Mouse (Mus musculus): ENCODE data around the gene Plbd2. TPM values are rescaled to one million over a fixed set of nuclear protein-coding genes. Genes with fewer than 3 reads are reported as not detected.
A peak's percentile ranks its signal among the peaks of the same experiment; 100 is the strongest.

The Plbd2 gene
- polyA plus RNA-seq, 1 experiment from 2014 or later: 43.9 TPM

DNA sequence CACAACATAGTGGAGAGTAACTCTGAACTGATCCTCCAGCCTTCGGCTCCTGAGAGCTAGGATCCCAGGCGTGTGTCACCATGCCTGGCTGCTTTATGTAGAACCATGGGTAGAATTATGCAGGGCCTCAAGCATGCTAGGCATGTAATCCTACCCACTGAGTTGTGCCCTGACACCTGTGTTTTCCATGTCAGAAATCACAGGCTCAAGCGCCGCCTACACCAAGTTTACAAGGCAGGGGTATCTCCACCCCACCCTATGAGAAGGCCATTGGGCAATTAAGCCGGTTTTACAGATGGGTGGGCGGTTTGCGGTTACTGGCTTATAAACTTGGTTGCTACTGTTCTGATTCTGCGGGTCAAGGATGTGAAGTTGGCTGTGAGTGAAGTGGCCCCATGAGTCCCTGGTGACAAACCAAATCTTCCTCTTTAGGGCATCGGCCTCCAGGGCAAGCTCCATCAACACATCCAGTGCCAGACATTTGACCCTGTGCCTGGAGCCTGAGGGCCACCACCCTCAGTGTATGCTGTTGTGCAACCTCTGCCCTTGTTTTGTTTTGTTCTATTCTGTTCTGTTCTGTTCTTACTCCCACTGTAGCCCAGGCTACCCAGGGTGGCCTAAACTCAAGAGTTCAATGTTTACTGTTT is 10.7 kb upstream of the Plbd2 start:
- no peak for ATAC-seq
- H3K4me3 ChIP-seq (ENCODE audit: low read length): no peak overlapping the region
- WGBS: 86% methylated on average over 9 of the region's 9 CpGs
- H3K36me3 ChIP-seq (ENCODE audit: control insufficient read depth, insufficient read depth, low read length): no peaks in the 10 kb centered on the region
- H3K27me3 ChIP-seq (replicated peaks; ENCODE audit: control insufficient read depth, insufficient read depth, low read length): no peaks in the 10 kb centered on the region
- H3K27ac ChIP-seq (ENCODE audit: low read length): no peak overlapping the region
- no peaks in the 10 kb centered on the region for H3K9me3 ChIP-seq (ENCODE audit: control insufficient read depth, low read length)
- H3K4me2 ChIP-seq (ENCODE audit: low read depth, low read length): no peak overlapping the region
- peaks cover 53% of the 10 kb centered on the region for H3K4me1 ChIP-seq (ENCODE audit: control insufficient read depth, insufficient read depth, low read length)
- no peak overlapping the region for H3K9ac ChIP-seq (ENCODE audit: low read depth, low read length)

DNA sequence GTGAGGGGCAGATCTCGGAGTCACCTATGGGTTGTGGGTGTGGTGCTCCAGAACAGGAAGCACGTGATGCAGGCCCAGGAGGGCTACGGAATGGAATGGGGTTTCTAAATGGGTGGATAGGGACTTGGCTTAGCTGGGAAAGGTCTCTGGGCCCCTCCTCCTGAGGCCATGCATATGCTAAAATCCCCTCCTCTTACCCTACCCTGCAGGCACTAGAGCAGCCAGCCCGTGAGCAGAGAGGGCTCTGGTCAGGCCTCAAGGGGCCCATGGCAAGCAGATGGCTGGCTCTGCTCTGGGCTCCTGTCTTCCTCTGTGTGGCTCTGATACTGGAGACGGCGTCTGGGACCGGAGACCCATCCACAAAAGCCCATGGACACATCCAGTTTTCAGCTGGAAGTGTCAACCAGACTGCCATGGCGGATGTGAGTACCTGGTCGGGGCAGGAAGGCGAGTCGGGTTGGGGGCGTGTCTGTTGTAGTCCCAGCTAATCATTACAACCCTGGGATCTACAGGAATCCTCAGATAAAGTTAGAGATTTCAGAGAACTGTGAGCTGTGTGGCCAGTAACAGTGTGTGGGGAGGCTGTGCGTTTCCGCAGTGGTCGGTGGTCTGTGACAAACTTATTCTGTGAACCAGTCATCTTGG is 9.6 kb upstream of the Plbd2 start:
- Histone ChIP-seq H3K4me2 (ENCODE audit: low read depth, low read length) (no peak overlapping the region; the same call in 1 of the 2 replicates), H3K27ac (ENCODE audit: low read length) (no peak overlapping the region), H3K36me3 (ENCODE audit: control insufficient read depth, insufficient read depth, low read length) (no peaks in the 10 kb centered on the region), H3K9ac (ENCODE audit: low read depth, low read length) (no peak overlapping the region; the same call in 1 of the 2 replicates), H3K9me3 (ENCODE audit: control insufficient read depth, low read length) (no peaks in the 10 kb centered on the region), H3K4me1 (ENCODE audit: control insufficient read depth, insufficient read depth, low read length) (peaks cover 53% of the 10 kb centered on the region), H3K27me3 (replicated peaks; ENCODE audit: control insufficient read depth, insufficient read depth, low read length) (no peaks in the 10 kb centered on the region), H3K4me3 (ENCODE audit: low read length) (no peak overlapping the region)
- WGBS: 58% methylated on average over 15 of the region's 15 CpGs
- no peak for ATAC-seq

DNA sequence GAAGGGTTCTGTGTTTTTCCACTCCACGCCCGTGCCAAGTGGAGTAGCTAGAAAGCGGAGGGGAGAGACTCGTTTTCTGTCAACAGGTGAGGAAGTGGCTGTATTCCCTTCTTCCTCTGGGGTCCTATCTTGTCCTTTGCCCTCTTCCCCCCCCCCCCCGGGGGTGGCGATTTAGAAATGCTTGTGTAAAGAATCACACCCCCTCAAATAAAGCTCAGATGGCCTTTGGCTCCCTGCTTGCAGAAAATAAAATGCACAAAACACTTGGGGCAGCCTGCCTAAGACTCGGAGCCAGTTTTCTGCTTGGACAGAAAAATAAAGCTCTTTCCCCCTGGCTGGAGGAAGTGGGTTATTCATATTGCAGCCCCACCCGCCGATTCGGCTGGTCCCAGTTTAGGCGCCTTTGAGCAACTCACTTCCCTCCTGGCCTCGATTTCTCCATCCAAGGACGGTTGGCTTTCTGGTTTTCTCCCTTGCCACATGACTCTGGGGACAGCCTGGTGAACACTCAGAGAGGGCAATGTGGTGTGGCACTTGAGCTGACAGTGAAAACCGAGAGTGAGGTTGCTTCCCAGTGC is 8.3 kb upstream of the Plbd2 start:
- Histone ChIP-seq H3K27ac (ENCODE audit: low read length) (no peak overlapping the region; the same call in 1 of the 2 replicates), H3K36me3 (ENCODE audit: control insufficient read depth, insufficient read depth, low read length) (no peaks in the 10 kb centered on the region), H3K9ac (ENCODE audit: low read depth, low read length) (peak overlapping the region; percentile 65), H3K4me1 (ENCODE audit: control insufficient read depth, insufficient read depth, low read length) (peaks cover 45% of the 10 kb centered on the region), H3K4me3 (ENCODE audit: low read length) (peak overlapping the region; percentile 59), H3K9me3 (ENCODE audit: control insufficient read depth, low read length) (no peaks in the 10 kb centered on the region), H3K27me3 (replicated peaks; ENCODE audit: control insufficient read depth, insufficient read depth, low read length) (no peaks in the 10 kb centered on the region), H3K4me2 (ENCODE audit: low read depth, low read length) (peak overlapping the region; percentile 84)
- 20% methylated on average over 14 of the region's 14 CpGs for WGBS
- no peak for ATAC-seq

DNA sequence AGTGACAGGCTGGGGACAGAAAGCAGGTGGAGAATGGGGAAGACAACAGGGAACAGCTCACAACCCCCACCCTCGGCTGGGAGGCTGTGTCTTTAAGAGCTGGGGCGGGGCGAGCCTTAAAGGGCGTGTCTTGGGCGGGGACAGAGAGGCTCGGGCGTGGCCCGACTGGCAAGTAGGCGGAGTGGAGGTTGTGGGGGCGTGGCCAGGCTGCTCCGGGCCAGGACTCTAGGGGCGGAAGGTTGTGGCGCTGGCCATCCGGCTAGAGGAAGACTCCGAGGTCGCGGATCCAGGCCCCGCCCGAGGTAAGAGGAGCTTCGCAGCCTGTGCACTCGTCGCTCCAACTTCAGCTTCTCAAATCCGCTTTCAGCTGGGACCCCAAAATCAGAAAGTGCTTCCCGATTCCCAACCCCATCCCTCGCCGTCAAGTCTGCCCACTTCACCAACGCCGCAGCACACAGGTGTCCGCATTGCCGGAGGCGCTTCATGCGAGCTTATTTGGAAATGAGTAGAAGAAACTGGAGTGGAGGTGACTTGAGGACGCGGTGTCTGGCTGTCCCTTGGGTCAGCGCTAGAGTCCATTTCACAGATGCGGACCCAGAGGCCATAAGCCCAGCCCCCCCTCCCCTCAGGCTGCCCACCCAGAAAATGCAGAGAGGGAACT is 7.7 kb upstream of the Plbd2 start, which contains the start of gene Slc8b1:
Gene Slc8b1, plus strand, starts transcription at position 187 of the 661 bp plus-strand sequence.
- peaks cover 39% of the 10 kb centered on the region for H3K4me1 ChIP-seq (ENCODE audit: control insufficient read depth, insufficient read depth, low read length)
- peak within 1 kb of the TSS; percentile 84 for H3K4me2 ChIP-seq (ENCODE audit: low read depth, low read length)
- no peaks in the 10 kb centered on the region for H3K9me3 ChIP-seq (ENCODE audit: control insufficient read depth, low read length)
- H3K4me3 ChIP-seq (ENCODE audit: low read length): peak within 1 kb of the TSS; percentile 59
- H3K9ac ChIP-seq (ENCODE audit: low read depth, low read length): peak within 1 kb of the TSS; percentile 65
- H3K27ac ChIP-seq (ENCODE audit: low read length): no peak within 1 kb of the TSS; the same call in 1 of the 2 replicates
- H3K36me3 ChIP-seq (ENCODE audit: control insufficient read depth, insufficient read depth, low read length): no peaks in the 10 kb centered on the region
- peak; percentile 88 for ATAC-seq
- no peaks in the 10 kb centered on the region for H3K27me3 ChIP-seq (replicated peaks; ENCODE audit: control insufficient read depth, insufficient read depth, low read length)
- under 1% methylated on average over 36 of the region's 36 CpGs for WGBS

DNA sequence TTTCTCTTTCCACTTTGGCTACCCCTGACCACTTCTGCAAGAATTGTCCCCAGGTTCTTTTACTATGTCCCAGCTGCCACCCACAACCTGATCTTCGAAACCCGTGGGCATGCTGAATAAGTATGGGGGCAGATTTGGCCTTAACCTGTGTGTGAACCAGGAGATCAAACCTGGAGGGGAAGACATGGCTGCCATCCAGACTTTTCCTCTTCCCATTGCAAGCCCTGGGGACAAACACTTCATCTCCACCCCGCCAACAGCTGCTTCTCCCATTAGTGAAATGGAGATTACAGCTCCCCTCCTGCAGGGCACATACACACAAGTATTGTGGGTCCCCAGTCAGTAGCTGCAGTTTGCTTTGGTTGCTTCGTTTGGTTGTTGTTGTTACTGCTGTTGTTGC is 3.9 kb upstream of the Plbd2 start:
- Histone ChIP-seq H3K27ac (ENCODE audit: low read length) (no peak overlapping the region), H3K27me3 (replicated peaks; ENCODE audit: control insufficient read depth, insufficient read depth, low read length) (0 out of 2 replicates have a peak, but pooled peaks cover 2% of the 10 kb centered on the region), H3K4me2 (ENCODE audit: low read depth, low read length) (no peak overlapping the region), H3K4me1 (ENCODE audit: control insufficient read depth, insufficient read depth, low read length) (peaks cover 21% of the 10 kb centered on the region), H3K9me3 (ENCODE audit: control insufficient read depth, low read length) (no peaks in the 10 kb centered on the region), H3K9ac (ENCODE audit: low read depth, low read length) (no peak overlapping the region), H3K4me3 (ENCODE audit: low read length) (no peak overlapping the region), H3K36me3 (ENCODE audit: control insufficient read depth, insufficient read depth, low read length) (no peaks in the 10 kb centered on the region)
- WGBS: 67% methylated on average over 4 of the region's 4 CpGs
- ATAC-seq: no peak

DNA sequence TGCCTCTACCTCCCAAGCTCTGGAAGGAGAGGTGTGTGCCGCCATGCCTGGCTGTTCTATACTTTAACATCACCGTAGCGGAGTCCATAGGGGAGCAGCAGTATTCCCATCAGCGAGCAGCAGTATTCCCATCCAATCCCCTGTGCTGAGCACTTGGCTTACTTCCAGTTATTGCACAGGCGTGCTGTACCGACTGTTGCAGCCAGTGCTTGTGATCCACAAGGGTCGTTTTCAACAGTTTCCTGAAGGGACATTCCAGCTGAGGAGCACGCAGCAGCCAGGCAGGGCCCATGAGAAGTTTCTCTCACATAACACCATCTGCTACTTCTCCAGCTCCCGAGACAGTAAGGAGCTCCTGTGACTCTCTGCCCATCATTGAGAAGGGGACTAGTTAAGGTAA is 3.1 kb upstream of the Plbd2 start:
- Histone ChIP-seq H3K4me3 (ENCODE audit: low read length) (no peak overlapping the region), H3K27me3 (replicated peaks; ENCODE audit: control insufficient read depth, insufficient read depth, low read length) (0 out of 2 replicates have a peak, but pooled peaks cover 2% of the 10 kb centered on the region), H3K4me1 (ENCODE audit: control insufficient read depth, insufficient read depth, low read length) (peaks cover 19% of the 10 kb centered on the region), H3K9ac (ENCODE audit: low read depth, low read length) (no peak overlapping the region), H3K4me2 (ENCODE audit: low read depth, low read length) (no peak overlapping the region), H3K36me3 (ENCODE audit: control insufficient read depth, insufficient read depth, low read length) (no peaks in the 10 kb centered on the region), H3K9me3 (ENCODE audit: control insufficient read depth, low read length) (no peaks in the 10 kb centered on the region), H3K27ac (ENCODE audit: low read length) (no peak overlapping the region)
- no peak for ATAC-seq
- 53% methylated on average over 9 of the region's 9 CpGs for WGBS

DNA sequence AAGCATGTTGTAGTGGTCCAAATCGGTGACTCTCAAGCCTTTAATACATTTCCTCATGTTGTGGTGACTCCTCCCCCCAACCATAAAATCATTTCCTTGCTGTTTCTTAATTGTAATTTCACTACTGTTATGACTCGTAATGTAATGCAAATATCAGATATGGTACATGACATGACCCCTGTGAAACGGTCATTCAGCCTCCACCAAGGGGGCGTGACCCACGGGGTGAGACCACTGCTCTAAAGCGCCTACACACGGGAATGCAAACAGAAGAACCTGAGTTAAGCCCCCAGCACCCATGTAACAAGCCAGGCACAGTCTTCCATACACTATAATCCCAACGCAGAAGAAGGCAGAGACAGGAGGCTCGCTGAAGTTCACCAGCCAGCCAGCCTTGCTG is 2.4 kb upstream of the Plbd2 start:
- Histone ChIP-seq H3K9ac (ENCODE audit: low read depth, low read length) (0 out of 2 replicates have a peak overlapping the region, but pooled peaks have one; percentile 15), H3K4me3 (ENCODE audit: low read length) (no peak overlapping the region), H3K9me3 (ENCODE audit: control insufficient read depth, low read length) (no peaks in the 10 kb centered on the region), H3K27ac (ENCODE audit: low read length) (no peak overlapping the region), H3K4me2 (ENCODE audit: low read depth, low read length) (peak overlapping the region; percentile 37; the same call in 1 of the 2 replicates), H3K36me3 (ENCODE audit: control insufficient read depth, insufficient read depth, low read length) (no peaks in the 10 kb centered on the region), H3K4me1 (ENCODE audit: control insufficient read depth, insufficient read depth, low read length) (peaks cover 15% of the 10 kb centered on the region), H3K27me3 (replicated peaks; ENCODE audit: control insufficient read depth, insufficient read depth, low read length) (0 out of 2 replicates have a peak, but pooled peaks cover 2% of the 10 kb centered on the region)
- WGBS: 64% methylated on average over 9 of the region's 9 CpGs
- no peak for ATAC-seq

DNA sequence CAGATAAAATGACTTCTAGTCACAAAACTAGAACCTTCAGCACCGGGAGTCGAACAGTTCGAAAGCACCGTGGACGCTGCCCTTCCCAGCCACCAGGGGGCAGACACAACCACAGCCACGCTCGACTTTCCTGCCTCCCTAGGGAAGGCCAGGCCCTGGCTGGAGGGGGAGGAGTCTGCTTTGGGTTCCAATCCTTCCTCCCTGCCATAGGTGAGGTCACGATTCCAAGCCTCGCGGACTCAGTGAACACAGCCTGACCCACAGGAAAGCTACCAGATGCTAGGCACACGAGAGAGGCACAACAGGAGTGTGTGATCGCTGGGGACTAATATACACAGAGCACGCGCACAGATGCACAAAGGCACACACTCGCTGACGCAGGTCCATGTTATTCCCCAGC is 1.9 kb upstream of the Plbd2 start:
- ATAC-seq: peak; percentile 52
- peaks cover 15% of the 10 kb centered on the region for H3K4me1 ChIP-seq (ENCODE audit: control insufficient read depth, insufficient read depth, low read length)
- H3K36me3 ChIP-seq (ENCODE audit: control insufficient read depth, insufficient read depth, low read length): no peaks in the 10 kb centered on the region
- H3K4me2 ChIP-seq (ENCODE audit: low read depth, low read length): peak overlapping the region; percentile 37; the same call in 1 of the 2 replicates
- no peaks in the 10 kb centered on the region for H3K9me3 ChIP-seq (ENCODE audit: control insufficient read depth, low read length)
- 21% methylated on average over 16 of the region's 16 CpGs for WGBS
- H3K4me3 ChIP-seq (ENCODE audit: low read length): no peak overlapping the region; the same call in 1 of the 2 replicates
- H3K27me3 ChIP-seq (replicated peaks; ENCODE audit: control insufficient read depth, insufficient read depth, low read length): 0 out of 2 replicates have a peak, but pooled peaks cover 2% of the 10 kb centered on the region
- no peak overlapping the region for H3K27ac ChIP-seq (ENCODE audit: low read length)
- 0 out of 2 replicates have a peak overlapping the region, but pooled peaks have one; percentile 15 for H3K9ac ChIP-seq (ENCODE audit: low read depth, low read length)

DNA sequence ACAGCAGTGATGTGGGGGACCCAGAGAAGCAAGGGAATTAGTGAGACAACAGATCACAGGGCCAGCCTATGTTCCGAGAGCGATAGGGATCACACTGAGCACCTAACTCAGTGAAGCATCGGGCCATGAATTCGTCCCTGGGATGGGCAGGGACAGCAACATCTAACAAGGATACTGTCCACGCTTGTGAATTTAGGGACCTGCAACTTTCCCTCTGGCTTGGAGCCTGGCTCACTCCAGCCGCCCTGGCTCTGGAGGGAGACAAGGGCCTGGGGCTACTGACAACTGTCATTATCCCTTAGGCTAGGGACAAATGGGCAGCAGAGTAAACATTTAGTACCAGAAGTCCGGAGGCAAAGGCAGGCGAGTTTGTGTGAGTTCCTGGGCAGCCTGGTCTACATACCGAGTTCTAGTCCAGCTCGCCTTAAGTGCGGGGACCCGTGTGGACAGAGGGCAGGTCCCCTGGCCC is 716 bp downstream of the Plbd2 start:
- H3K4me3 ChIP-seq (ENCODE audit: low read length): peak overlapping the region; percentile 94
- peak overlapping the region; percentile 90 for H3K4me2 ChIP-seq (ENCODE audit: low read depth, low read length)
- no peak overlapping the region for H3K27ac ChIP-seq (ENCODE audit: low read length)
- WGBS: 7% methylated on average over 12 of the region's 12 CpGs
- H3K36me3 ChIP-seq (ENCODE audit: control insufficient read depth, insufficient read depth, low read length): no peaks in the 10 kb centered on the region
- no peaks in the 10 kb centered on the region for H3K9me3 ChIP-seq (ENCODE audit: control insufficient read depth, low read length)
- peak overlapping the region; percentile 90 for H3K9ac ChIP-seq (ENCODE audit: low read depth, low read length)
- peaks cover 15% of the 10 kb centered on the region for H3K4me1 ChIP-seq (ENCODE audit: control insufficient read depth, insufficient read depth, low read length)
- peak; percentile 10 for ATAC-seq
- 0 out of 2 replicates have a peak, but pooled peaks cover 2% of the 10 kb centered on the region for H3K27me3 ChIP-seq (replicated peaks; ENCODE audit: control insufficient read depth, insufficient read depth, low read length)
